Mouse (Mus musculus): ENCODE results near the gene Scgb2b3. TPM values are rescaled to one million over a fixed set of nuclear protein-coding genes. Genes with fewer than 3 reads are reported as not detected.

Scgb2b3 gene
- polyA plus RNA-seq (2015; fragmentation: Nextera tagmentation; extraction: Ambion mirVana): not detected in 2 replicates

- Histone ChIP-seq H3K4me1 (no peaks in the 10 kb centered on the region), H3K27ac (replicated peaks) (no peak within 1 kb of the TSS), H3K9ac (no peak within 1 kb of the TSS), H3K36me3 (no peaks in the 10 kb centered on the region), H3K27me3 (no peaks in the 10 kb centered on the region), H3K4me3 (replicated peaks) (no peak within 1 kb of the TSS), H3K9me3 (replicated peaks) (peaks cover 11% of the 10 kb centered on the region), H3K4me2 (replicated peaks) (no peak within 1 kb of the TSS)
- ATAC-seq (ENCODE audit: insufficient number of reproducible peaks, low FRiP score, low TSS enrichment, low read depth): no peak
- 62% methylated on average over 4 of the region's 4 CpGs for WGBS
Measured at GRCm38 (mm10) chr7:31362022-31362560, at the start of gene Scgb2b3. Gene Scgb2b3, minus strand, starts transcription at chr7:31362072.

GRCm38 (mm10) chr7:31375292-31375691 is 13.4 kb upstream of the Scgb2b3 start, which contains the start of gene Scgb1b3:
Gene Scgb1b3, plus strand, starts transcription at chr7:31375592.
- ATAC-seq (ENCODE audit: insufficient number of reproducible peaks, low FRiP score, low TSS enrichment, low read depth): no peak
- Histone ChIP-seq H3K27ac (replicated peaks) (no peak within 1 kb of the TSS), H3K9me3 (replicated peaks) (no peaks in the 10 kb centered on the region; the same call in 1 of the 2 replicates), H3K4me2 (replicated peaks) (no peak within 1 kb of the TSS), H3K27me3 (no peaks in the 10 kb centered on the region), H3K36me3 (no peaks in the 10 kb centered on the region), H3K4me3 (replicated peaks) (no peak within 1 kb of the TSS), H3K4me1 (no peaks in the 10 kb centered on the region), H3K9ac (no peak within 1 kb of the TSS)
- 67% methylated on average over 3 of the region's 3 CpGs for WGBS

Other genes starting within 250 kb of the Scgb2b3 start
- gene Hpn, start 246.8 kb downstream of the Scgb2b3 start, polyA plus RNA-seq (2015; fragmentation: Nextera tagmentation; extraction: Ambion mirVana): 5.4 and 5.7 TPM in 2 replicates
- gene Scn1b, start 235.1 kb downstream of the Scgb2b3 start, polyA plus RNA-seq (2015; fragmentation: Nextera tagmentation; extraction: Ambion mirVana): 7.1 and 7.8 TPM in 2 replicates
- 72.5 and 75.2 TPM in 2 replicates for gene Gramd1a, start 206.2 kb downstream of the Scgb2b3 start, polyA plus RNA-seq (2015; fragmentation: Nextera tagmentation; extraction: Ambion mirVana)
- not detected in 2 replicates for gene Scgb2b2, start 71.6 kb downstream of the Scgb2b3 start, polyA plus RNA-seq (2015; fragmentation: Nextera tagmentation; extraction: Ambion mirVana)
- not detected in 2 replicates for gene Scgb1b2, start 70.3 kb downstream of the Scgb2b3 start, polyA plus RNA-seq (2015; fragmentation: Nextera tagmentation; extraction: Ambion mirVana)
- not detected in 2 replicates for gene Scgb1b3, start 13.5 kb upstream of the Scgb2b3 start, polyA plus RNA-seq (2015; fragmentation: Nextera tagmentation; extraction: Ambion mirVana)